Mouse (Mus musculus) liver, embryonic 14.5 days (tissue): ENCODE results near the gene Ptprr. TPM values are rescaled to one million over a fixed set of nuclear protein-coding genes. Genes with fewer than 3 reads are reported as not detected.
A peak's percentile ranks its signal among the peaks of the same experiment; 100 is the strongest.

Source experiments
- ATAC-seq: fragments of 200-750 bp; cut with Nextera tagmentation; 2 replicates; pipeline ENCODE4 v1.8.0; 2017; ENCODE audit warnings: moderate number of reproducible peaks, mild to moderate bottlenecking, moderate library complexity; ENCODE audit not compliant: insufficient read depth
- DNase-seq, 3 experiments: peaks; one replicate each; pipeline ENCODE4 v3.0.0-alpha.2; 2012 to 2013; ENCODE audit warnings: low read depth in 3 of 3, low spot score in 3 of 3
- H3K27ac ChIP-seq: fragments of 300-500 bp; sonication (generic); 2 replicates; pipeline ENCODE4 v1.5.1; 2014; ENCODE audit warnings: moderate library complexity, mild to moderate bottlenecking, control low read depth, inconsistent platforms
- H3K27me3 ChIP-seq: fragments of 300-500 bp; sonication (generic); 2 replicates; pipeline ENCODE4 v1.6.1; 2014; ENCODE audit warnings: mild to moderate bottlenecking, low read length, moderate library complexity; ENCODE audit not compliant: control insufficient read depth, insufficient read depth
- H3K36me3 ChIP-seq: fragments of 300-500 bp; sonication (generic); replicated peaks from 2 replicates; pipeline ENCODE4 v1.6.1; 2014; ENCODE audit warnings: low read depth; ENCODE audit not compliant: control insufficient read depth, insufficient read depth
- H3K4me1 ChIP-seq, 2 experiments: fragments of 200-500 bp in 1 of 2; fragments of 300-500 bp in 1 of 2; sonication (generic) in 1 of 2; replicated peaks; 2 replicates each; pipeline ENCODE4 v1.6.1; 2012 to 2014; ENCODE audit warnings: antibody characterized with exemption in 1 of 2, inconsistent platforms in 1 of 2, low read length in 1 of 2; ENCODE audit not compliant: control insufficient read depth in 2 of 2, insufficient read depth in 2 of 2
- H3K4me2 ChIP-seq: fragments of 300-500 bp; sonication (generic); 2 replicates; pipeline ENCODE4 v1.6.1; 2014; ENCODE audit warnings: low read depth, mild to moderate bottlenecking, control low read depth, moderate library complexity
- H3K4me3 ChIP-seq, 2 experiments: fragments of 200-500 bp in 1 of 2; fragments of 300-500 bp in 1 of 2; sonication (generic) in 1 of 2; 2 replicates each; pipeline ENCODE4 v1.5.1; 2012 to 2014; ENCODE audit warnings: low read depth in 2 of 2, low read length in 2 of 2, mild to moderate bottlenecking in 2 of 2, control low read depth in 1 of 2, inconsistent platforms in 1 of 2, moderate library complexity in 1 of 2; ENCODE audit not compliant: insufficient read depth in 1 of 2
- H3K9ac ChIP-seq: fragments of 300-500 bp; sonication (generic); replicated peaks from 2 replicates; pipeline ENCODE4 v1.6.1; 2014; ENCODE audit warnings: mild to moderate bottlenecking, control low read depth, moderate library complexity
- H3K9me3 ChIP-seq: fragments of 300-500 bp; sonication (generic); 2 replicates; pipeline ENCODE4 v1.6.1; 2016; ENCODE audit warnings: low read length, mixed read lengths; ENCODE audit not compliant: control insufficient read depth
- CTCF ChIP-seq: IDR thresholded peaks from 2 replicates; pipeline ENCODE4 v1.5.1; 2016; ENCODE audit warnings: antibody characterized with exemption, low read depth, control low read depth
- EP300 ChIP-seq: IDR thresholded peaks from 2 replicates; pipeline ENCODE4 v1.6.1; 2016; ENCODE audit warnings: antibody characterized with exemption, low read depth
- WGBS: fragments of 180-500 bp; shearing (Covaris S2); extraction: QIAGEN DNeasy Blood & Tissue Kit; methylation state at CpG from one replicate; pipeline ENCODE4 v1.1.7; 2014; ENCODE audit not compliant: insufficient replicate concordance; 5-methylcytosine and 5-hydroxymethylcytosine counted together
- polyA plus RNA-seq, 2 experiments: library from polyadenylated mRNA; depleted of rRNA in 1 of 2; stranded (reverse) in 1 of 2; unstranded in 1 of 2; fragments of >200 nt; fragmentation: Nextera tagmentation in 1 of 2; extraction: Ambion mirVana in 1 of 2; gene quantifications; 2 replicates each; pipeline versions ENCODE4 v1.2.1 to v1.2.3; 2012 to 2014

Gene Ptprr
- polyA plus RNA-seq, 2 experiments = 0.03 to 0.19 TPM

DNA sequence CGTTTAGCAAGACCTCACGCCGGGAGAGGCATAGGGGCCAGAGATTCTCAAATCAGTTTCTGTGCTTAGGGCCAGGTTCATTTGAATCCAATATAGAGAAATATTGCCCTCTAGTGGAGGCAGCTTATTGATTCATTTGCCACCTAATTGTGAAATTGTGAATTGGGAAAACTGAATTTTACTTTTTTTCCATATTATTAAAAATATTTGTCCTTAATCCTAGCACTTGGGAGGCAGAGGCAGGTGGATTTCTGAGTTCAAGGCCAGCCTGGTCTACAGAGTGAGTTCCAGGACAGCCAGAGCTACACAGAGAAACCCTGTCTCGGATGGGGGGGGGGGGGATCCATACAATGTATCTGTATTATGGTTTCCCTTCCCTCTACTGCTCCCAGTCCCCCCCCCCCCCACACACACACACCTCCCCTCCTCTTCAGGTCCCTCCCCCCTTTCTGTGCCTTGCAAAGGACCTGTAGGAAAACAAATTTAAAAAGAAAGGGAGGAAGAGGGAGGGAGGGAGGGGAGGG, 179.5 kb downstream of the Ptprr start:
- DNase-seq = peak in 1 of 3 experiments; percentile 13
- Histone ChIP-seq H3K27me3 (no peaks in the 10 kb centered on the region), H3K36me3 (no peaks in the 10 kb centered on the region), H3K4me1 (no peaks in the 10 kb centered on the region), H3K4me3 (no peak overlapping the region), H3K27ac (no peak overlapping the region), H3K4me2 (no peak overlapping the region), H3K9ac (no peak overlapping the region), H3K9me3 (no peaks in the 10 kb centered on the region)
- WGBS = 8% methylated on average over 4 of the region's 4 CpGs
- ATAC-seq = no peak
- TF ChIP-seq CTCF (peak; percentile 42), EP300 (no peak)

DNA sequence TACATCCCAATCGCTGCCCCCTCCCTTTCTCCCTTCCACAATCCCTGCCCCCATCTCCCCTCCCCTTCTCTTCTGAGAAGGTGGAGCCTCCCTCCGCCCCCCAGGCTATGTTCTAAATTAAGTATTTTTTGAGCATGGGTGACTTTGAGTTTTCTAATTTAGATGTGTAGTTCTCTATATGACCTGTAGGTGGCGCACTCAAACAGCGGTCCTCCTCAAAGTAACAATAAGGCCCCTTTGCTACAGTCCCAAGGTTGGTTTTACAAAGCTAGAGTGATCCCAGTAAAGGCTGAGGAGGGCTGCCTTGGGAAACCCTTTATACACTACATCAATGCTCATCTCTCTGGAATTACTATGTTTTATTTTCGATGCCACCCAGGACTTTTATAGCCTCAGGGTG, 181.0 kb downstream of the Ptprr start:
- Histone ChIP-seq H3K9ac (no peak overlapping the region), H3K36me3 (no peaks in the 10 kb centered on the region), H3K9me3 (no peaks in the 10 kb centered on the region), H3K4me1 (no peaks in the 10 kb centered on the region), H3K4me3 (no peak overlapping the region), H3K27ac (no peak overlapping the region), H3K4me2 (no peak overlapping the region), H3K27me3 (no peaks in the 10 kb centered on the region)
- TF ChIP-seq EP300 = no peak
- peak; percentile 71 for TF ChIP-seq CTCF
- WGBS = 19% methylated on average over 5 of the region's 5 CpGs
- ATAC-seq = no peak
- peak in 1 of 3 experiments; percentile 20 for DNase-seq

DNA sequence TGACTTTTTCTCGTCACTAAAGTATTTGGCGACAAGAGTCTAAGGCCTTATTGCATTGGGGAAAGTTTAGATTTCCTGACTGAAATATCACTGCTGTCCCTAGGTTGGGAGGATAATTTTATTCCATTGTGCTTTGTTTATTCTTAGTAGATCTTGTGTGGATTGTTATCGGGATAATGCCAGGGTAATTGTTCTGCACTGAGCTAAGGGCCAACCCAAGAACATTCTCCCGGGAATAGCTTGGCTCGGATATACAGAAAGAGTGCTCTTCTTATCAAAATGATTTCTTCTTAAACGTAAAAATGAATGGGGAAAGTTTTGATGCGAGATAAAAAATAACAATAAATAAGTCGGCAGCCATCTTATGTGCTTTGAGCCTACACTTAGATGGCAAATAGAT, 183.5 kb downstream of the Ptprr start:
- Histone ChIP-seq H3K4me1 (peaks cover 0 to 8% of the 10 kb centered on the region in 2 experiments; a peak in 2 of 4 replicates), H3K4me2 (no peak overlapping the region), H3K27me3 (no peaks in the 10 kb centered on the region), H3K4me3 (no peak overlapping the region), H3K36me3 (no peaks in the 10 kb centered on the region), H3K27ac (no peak overlapping the region), H3K9ac (no peak overlapping the region), H3K9me3 (no peaks in the 10 kb centered on the region)
- 70% methylated on average over 8 of the region's 8 CpGs for WGBS
- ATAC-seq = no peak
- TF ChIP-seq CTCF (no peak), EP300 (no peak)
- no peak for DNase-seq

DNA sequence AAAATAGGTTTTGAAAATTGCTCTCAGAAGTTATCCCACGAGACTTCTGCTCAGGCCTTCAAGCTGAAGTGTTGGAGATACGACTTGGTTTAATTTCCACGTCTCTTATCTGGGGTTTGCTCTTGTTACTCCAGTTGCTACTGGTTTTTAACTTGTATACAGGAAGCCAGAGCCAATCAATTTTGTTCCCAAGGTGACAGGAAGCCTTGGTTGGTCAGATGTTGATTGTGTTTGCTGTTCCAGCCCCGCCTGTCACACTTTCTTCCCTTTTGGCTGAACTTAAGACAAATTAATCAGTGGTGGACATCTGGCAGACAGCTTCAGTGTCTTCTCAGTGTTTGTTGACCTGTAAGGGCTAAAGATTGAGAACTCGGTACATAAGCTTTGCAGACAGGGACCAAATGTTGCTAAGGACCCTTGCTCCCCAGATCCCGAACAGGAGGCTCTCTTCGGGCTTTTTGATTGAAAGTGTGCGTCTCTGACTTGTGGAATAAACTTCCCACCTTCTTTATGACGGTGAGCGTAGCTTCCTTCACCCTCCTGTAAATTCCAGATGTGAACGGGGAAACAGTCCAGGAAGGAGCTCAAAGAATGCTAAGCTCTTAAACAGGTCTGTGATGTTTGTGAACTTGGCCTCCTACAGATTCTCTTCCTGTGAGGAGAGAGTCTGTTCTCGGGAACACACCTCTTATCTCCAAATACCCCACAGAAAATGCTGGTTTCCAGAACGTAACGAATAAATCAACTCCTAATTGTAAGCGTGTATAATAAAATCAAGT, 187.8 kb downstream of the Ptprr start:
- peak; percentile 40 to 67 (median 51) for DNase-seq
- H3K4me2 ChIP-seq = peak overlapping the region; percentile 29; the same call in 1 of the 2 replicates
- H3K36me3 ChIP-seq = no peaks in the 10 kb centered on the region
- no peak for TF ChIP-seq CTCF
- TF ChIP-seq EP300 = peak; percentile 62
- no peaks in the 10 kb centered on the region for H3K27me3 ChIP-seq
- H3K27ac ChIP-seq = no peak overlapping the region
- H3K9ac ChIP-seq = no peak overlapping the region
- no peak overlapping the region for H3K4me3 ChIP-seq
- 16% methylated on average over 15 of the region's 15 CpGs for WGBS
- H3K9me3 ChIP-seq = no peaks in the 10 kb centered on the region
- peaks cover 0 to 12% of the 10 kb centered on the region in 2 experiments; a peak in 2 of 4 replicates for H3K4me1 ChIP-seq
- peak; percentile 83 for ATAC-seq

DNA sequence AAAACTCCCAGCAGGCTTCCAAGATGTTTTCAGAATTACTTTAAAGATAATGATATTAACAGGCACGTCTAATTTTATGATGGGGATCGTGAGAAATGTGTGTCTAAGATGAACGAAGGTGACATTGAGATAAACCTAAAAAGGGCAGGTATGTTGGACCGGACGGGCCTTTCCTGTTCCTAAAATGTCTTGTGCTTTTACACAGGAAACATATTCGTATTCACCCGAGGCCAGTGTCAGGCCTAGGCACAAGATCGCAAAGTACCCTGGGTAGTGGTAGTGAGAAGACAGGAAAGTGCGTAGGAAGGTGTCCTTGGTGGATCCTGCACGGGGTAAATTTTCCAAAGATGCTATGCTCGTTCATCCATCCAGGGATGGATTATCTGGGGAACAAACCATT, 188.4 kb downstream of the Ptprr start:
- H3K4me2 ChIP-seq = no peak overlapping the region
- ATAC-seq (no peak), DNase-seq (no peak)
- no peaks in the 10 kb centered on the region for H3K9me3 ChIP-seq
- peaks cover 0 to 12% of the 10 kb centered on the region in 2 experiments; a peak in 2 of 4 replicates for H3K4me1 ChIP-seq
- H3K9ac ChIP-seq = no peak overlapping the region
- TF ChIP-seq EP300 (no peak), CTCF (no peak)
- H3K27ac ChIP-seq = no peak overlapping the region
- no peak overlapping the region for H3K4me3 ChIP-seq
- no peaks in the 10 kb centered on the region for H3K36me3 ChIP-seq
- 49% methylated on average over 11 of the region's 11 CpGs for WGBS
- H3K27me3 ChIP-seq = no peaks in the 10 kb centered on the region
